Mouse (Mus musculus) liver, embryonic 13.5 days (tissue): Measurements from ENCODE around the gene Slc9a1. TPM values are rescaled to one million over a fixed set of nuclear protein-coding genes. Genes with fewer than 3 reads are reported as not detected.

Source experiments
- ATAC-seq: fragments of 200-750 bp; cut with Nextera tagmentation; 2 replicates; pipeline ENCODE4 v1.8.0; 2017; ENCODE audit warnings: low read depth, mild to moderate bottlenecking, moderate number of reproducible peaks, moderate library complexity
- DNase-seq: peaks from one replicate; pipeline ENCODE4 v3.0.0; 2022
- H3K27ac ChIP-seq: fragments of 300-500 bp; sonication (generic); 2 replicates; pipeline ENCODE4 v1.5.1; 2015; ENCODE audit warnings: moderate library complexity, mild to moderate bottlenecking, inconsistent platforms
- H3K27me3 ChIP-seq: fragments of 300-500 bp; sonication (generic); 2 replicates; pipeline ENCODE4 v1.6.1; 2015; ENCODE audit warnings: mild to moderate bottlenecking, inconsistent platforms
- H3K36me3 ChIP-seq: fragments of 300-500 bp; sonication (generic); 2 replicates; pipeline ENCODE4 v1.6.1; 2015; ENCODE audit warnings: mild to moderate bottlenecking, inconsistent platforms
- H3K4me1 ChIP-seq: fragments of 300-500 bp; sonication (generic); replicated peaks from 2 replicates; pipeline ENCODE4 v1.6.1; 2015; ENCODE audit warnings: inconsistent platforms
- H3K4me2 ChIP-seq: fragments of 300-500 bp; sonication (generic); 2 replicates; pipeline ENCODE4 v1.6.1; 2015; ENCODE audit warnings: inconsistent platforms, mild to moderate bottlenecking, moderate library complexity
- H3K4me3 ChIP-seq: fragments of 300-500 bp; sonication (generic); replicated peaks from 2 replicates; pipeline ENCODE4 v1.5.1; 2015; ENCODE audit warnings: mild to moderate bottlenecking, inconsistent platforms
- H3K9ac ChIP-seq: fragments of 300-500 bp; sonication (generic); 2 replicates; pipeline ENCODE4 v1.6.1; 2015; ENCODE audit warnings: mild to moderate bottlenecking, inconsistent platforms
- H3K9me3 ChIP-seq: fragments of 300-500 bp; sonication (generic); replicated peaks from 2 replicates; pipeline ENCODE4 v1.6.1; 2016; ENCODE audit warnings: inconsistent platforms
- WGBS: fragments of 180-500 bp; shearing (Covaris S2); methylation state at CpG from one replicate; pipeline ENCODE4 v1.1.7; 2015; ENCODE audit not compliant: insufficient replicate concordance; 5-methylcytosine and 5-hydroxymethylcytosine counted together
- microRNA-seq: library from miRNA; unstranded; fragments of <30 nt; microRNA quantifications from one replicate; pipeline ENCODE4, GENCODE M21; 2016
- polyA plus RNA-seq: library from polyadenylated mRNA; unstranded; fragments of >200 nt; fragmentation: Nextera tagmentation; extraction: Ambion mirVana; gene quantifications from 2 replicates; pipeline ENCODE4 v1.2.1, GENCODE M21; 2015

Slc9a1 gene
- polyA plus RNA-seq, 1 experiment from 2014 or later: 2.7 TPM

DNA sequence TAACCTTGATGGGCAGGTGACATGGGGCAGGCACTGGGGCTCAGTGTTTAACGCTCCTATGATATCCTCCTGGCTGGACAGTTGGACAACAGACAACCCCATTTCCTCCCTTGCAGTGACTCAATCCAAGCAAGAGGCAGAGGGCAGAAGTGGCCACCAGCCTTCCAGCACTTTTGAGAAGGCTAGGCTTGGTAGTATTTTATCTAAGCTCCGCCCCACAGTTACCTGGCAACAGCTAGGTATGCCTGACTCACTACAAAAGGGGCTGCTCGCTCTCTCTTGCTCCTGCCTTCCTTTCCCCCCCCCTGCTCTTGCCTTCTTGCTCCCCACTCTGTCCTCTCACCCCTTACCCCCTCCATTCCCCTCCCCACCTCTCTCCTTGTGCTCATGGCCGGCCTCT, 91.9 kb downstream of the Slc9a1 start:
- Histone ChIP-seq H3K4me3 (no peak overlapping the region), H3K4me2 (no peak overlapping the region), H3K9me3 (no peaks in the 10 kb centered on the region), H3K9ac (no peak overlapping the region), H3K36me3 (no peaks in the 10 kb centered on the region), H3K4me1 (peaks cover 10% of the 10 kb centered on the region), H3K27ac (no peak overlapping the region), H3K27me3 (no peaks in the 10 kb centered on the region)
- no peak for DNase-seq
- 69% methylated on average over 4 of the region's 4 CpGs for WGBS
- no peak for ATAC-seq

DNA sequence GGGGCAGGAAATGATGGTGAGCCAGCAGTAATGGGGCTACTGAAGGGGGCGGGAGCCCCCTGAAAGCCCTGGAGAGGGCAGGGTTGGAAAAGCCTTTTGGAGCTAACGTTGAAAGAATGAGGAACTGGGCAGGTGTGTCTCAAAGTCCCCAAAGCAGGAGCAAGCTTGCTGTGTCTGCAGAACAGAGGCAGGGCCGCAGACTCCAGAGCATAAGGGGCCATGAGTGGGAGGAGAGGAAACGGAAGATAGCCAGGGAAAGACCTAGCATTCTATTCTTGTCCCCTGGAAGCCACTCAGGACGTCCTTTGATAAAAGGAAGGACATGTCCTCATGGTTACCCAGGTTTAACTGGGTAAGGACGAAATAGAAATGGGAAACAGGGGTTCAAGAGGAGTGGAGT, 93.7 kb downstream of the Slc9a1 start:
- DNase-seq: no peak
- H3K4me1 ChIP-seq: peaks cover 15% of the 10 kb centered on the region
- H3K4me2 ChIP-seq: no peak overlapping the region
- peaks cover 7% of the 10 kb centered on the region for H3K27me3 ChIP-seq
- H3K4me3 ChIP-seq: no peak overlapping the region
- no peaks in the 10 kb centered on the region for H3K36me3 ChIP-seq
- no peaks in the 10 kb centered on the region for H3K9me3 ChIP-seq
- no peak overlapping the region for H3K9ac ChIP-seq
- WGBS: 23% methylated on average over 6 of the region's 6 CpGs
- no peak for ATAC-seq
- H3K27ac ChIP-seq: no peak overlapping the region

DNA sequence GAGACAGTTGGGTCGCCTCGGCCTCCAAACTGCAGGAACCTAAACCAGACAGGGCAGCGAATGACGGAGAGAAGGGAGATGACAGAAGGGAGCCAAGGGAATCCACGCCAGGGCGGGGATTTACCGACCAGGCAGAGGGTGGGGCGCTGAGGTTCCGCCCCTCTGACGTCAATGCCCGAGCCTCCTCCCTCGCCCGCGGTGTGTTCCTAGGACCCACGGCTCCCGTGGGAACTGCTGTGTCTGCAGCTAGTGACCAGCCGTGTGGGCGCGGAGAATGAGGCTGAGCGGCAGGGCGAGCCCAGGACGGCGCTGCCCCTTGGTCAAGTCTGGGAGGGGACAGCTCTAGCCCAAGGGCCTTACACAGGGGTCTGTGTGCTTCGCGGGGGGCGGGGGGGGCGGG, 98.6 kb downstream of the Slc9a1 start:
- Histone ChIP-seq H3K4me3 (peak overlapping the region; percentile 51), H3K9me3 (no peaks in the 10 kb centered on the region; the same call in 1 of the 2 replicates), H3K4me1 (peaks cover 16% of the 10 kb centered on the region), H3K36me3 (no peaks in the 10 kb centered on the region), H3K27me3 (peaks cover 23% of the 10 kb centered on the region), H3K9ac (no peak overlapping the region), H3K4me2 (peak overlapping the region; percentile 73), H3K27ac (no peak overlapping the region)
- WGBS: 3% methylated on average over 27 of the region's 27 CpGs
- ATAC-seq: peak; percentile 68; the same call in 1 of the 2 replicates
- DNase-seq: peak; percentile 60

DNA sequence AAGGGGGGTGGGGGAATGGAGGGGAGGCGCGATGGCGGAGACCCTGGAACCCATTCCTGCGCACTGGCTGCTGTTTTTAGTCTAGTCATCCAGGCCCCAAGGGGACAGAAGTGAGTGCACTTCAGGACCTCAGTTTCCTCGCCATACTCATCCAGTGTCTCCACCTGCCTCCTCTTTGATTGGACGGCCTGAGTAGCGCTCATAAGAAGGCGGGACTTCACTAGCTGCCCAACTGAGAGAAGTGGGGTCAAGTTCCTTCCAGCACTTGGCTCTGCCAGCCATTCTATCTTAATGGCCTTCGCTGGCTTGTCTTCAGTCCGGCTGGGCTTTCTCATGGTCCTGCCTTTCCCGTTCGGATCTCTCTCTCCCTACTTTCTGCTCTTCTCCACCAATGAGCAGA, 99.6 kb downstream of the Slc9a1 start:
- Histone ChIP-seq H3K4me2 (no peak overlapping the region), H3K36me3 (no peaks in the 10 kb centered on the region), H3K27me3 (peaks cover 23% of the 10 kb centered on the region), H3K4me1 (peaks cover 12% of the 10 kb centered on the region), H3K9me3 (no peaks in the 10 kb centered on the region; the same call in 1 of the 2 replicates), H3K4me3 (no peak overlapping the region), H3K9ac (no peak overlapping the region), H3K27ac (no peak overlapping the region)
- ATAC-seq (no peak), DNase-seq (no peak)
- 20% methylated on average over 12 of the region's 12 CpGs for WGBS

DNA sequence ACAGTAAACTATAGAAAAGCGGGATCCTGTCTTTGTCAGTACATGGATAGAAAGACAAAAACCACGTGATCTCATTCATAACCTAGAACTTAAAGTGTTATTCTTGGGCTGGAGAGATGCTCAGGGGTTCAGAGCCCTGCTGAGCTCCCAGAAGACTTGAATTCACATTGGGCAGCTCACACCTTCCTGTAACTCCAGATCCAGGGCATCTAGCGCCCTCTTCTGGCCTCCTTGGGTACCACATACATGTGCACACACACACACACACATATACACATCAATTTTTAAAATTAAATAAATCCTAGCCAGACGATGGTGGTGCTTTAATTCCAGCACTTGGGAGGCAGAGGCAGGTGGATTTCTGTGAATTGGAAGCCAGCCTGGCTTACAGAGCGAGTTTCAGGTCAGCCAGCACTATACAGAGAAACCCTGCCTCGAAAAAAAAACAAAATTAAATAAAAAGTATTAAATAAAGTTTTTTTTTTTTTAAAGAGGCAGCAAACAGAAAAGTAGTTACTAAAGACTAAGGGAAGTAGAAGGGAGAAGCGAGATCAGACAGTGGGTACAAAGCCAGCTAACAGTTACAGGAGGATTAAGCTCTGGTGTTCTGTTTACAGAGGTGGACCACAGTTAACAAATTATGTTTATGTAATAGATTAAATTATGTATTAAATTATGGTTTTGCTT, 101.8 kb downstream of the Slc9a1 start:
- ATAC-seq (no peak), DNase-seq (no peak)
- H3K27me3 ChIP-seq: peaks cover 40% of the 10 kb centered on the region
- no peak overlapping the region for H3K9ac ChIP-seq
- no peak overlapping the region for H3K4me2 ChIP-seq
- H3K9me3 ChIP-seq: no peaks in the 10 kb centered on the region; the same call in 1 of the 2 replicates
- WGBS: 65% methylated on average over 7 of the region's 7 CpGs
- no peak overlapping the region for H3K4me3 ChIP-seq
- H3K36me3 ChIP-seq: no peaks in the 10 kb centered on the region
- no peak overlapping the region for H3K27ac ChIP-seq
- peaks cover 12% of the 10 kb centered on the region for H3K4me1 ChIP-seq

Small RNA genes lying within 50 kb of the gene (microRNA-seq; reads per million reads assigned to microRNA genes)
- 12.9 reads per million, percentile 28 among the genes with 10 or more reads in this experiment for gene Mir5122

Other genes starting within 250 kb of the Slc9a1 start
- gene Wasf2, start 239.2 kb upstream of the Slc9a1 start, polyA plus RNA-seq: 52.3 and 54.0 TPM in 2 replicates
- 0.20 TPM in 1 of 2 replicates, not detected in the other for gene Cd164l2, start 157.6 kb upstream of the Slc9a1 start, polyA plus RNA-seq
- gene Gpr3, start 157.2 kb upstream of the Slc9a1 start, polyA plus RNA-seq: not detected in 2 replicates
- 1.7 and 1.9 TPM in 2 replicates for gene Map3k6, start 128.9 kb upstream of the Slc9a1 start, polyA plus RNA-seq
- 0.42 and 0.55 TPM in 2 replicates for gene Sytl1, start 106.6 kb upstream of the Slc9a1 start, polyA plus RNA-seq
- 38.9 and 41.0 TPM in 2 replicates for gene Tmem222, start 91.9 kb upstream of the Slc9a1 start, polyA plus RNA-seq
- gene Wdtc1, start 16.2 kb upstream of the Slc9a1 start, polyA plus RNA-seq: 5.5 and 7.1 TPM in 2 replicates
- 0.05 TPM in 1 of 2 replicates, not detected in the other for gene Tent5b, start 110.4 kb downstream of the Slc9a1 start, polyA plus RNA-seq
- gene Trnp1, start 128.8 kb downstream of the Slc9a1 start, polyA plus RNA-seq: 0.06 TPM in 1 of 2 replicates, not detected in the other
- gene Kdf1, start 149.3 kb downstream of the Slc9a1 start, polyA plus RNA-seq: 0.45 and 0.70 TPM in 2 replicates
- gene Nudc, start 176.3 kb downstream of the Slc9a1 start, polyA plus RNA-seq: 214 and 231 TPM in 2 replicates
- gene Nr0b2, start 183.7 kb downstream of the Slc9a1 start, polyA plus RNA-seq: 0.31 and 0.51 TPM in 2 replicates
- gene Gpatch3, start 205.0 kb downstream of the Slc9a1 start, polyA plus RNA-seq: 4.3 and 4.6 TPM in 2 replicates
- gene Gpn2, start 214.7 kb downstream of the Slc9a1 start, polyA plus RNA-seq: 12.5 and 13.5 TPM in 2 replicates
- gene Sfn, start 232.5 kb downstream of the Slc9a1 start, polyA plus RNA-seq: 0.77 and 0.92 TPM in 2 replicates